Mouse (Mus musculus) olfactory bulb, adult 2 months (tissue): ENCODE data around the gene Fndc3c1. TPM values are rescaled to one million over a fixed set of nuclear protein-coding genes. Genes with fewer than 3 reads are reported as not detected.
A peak's percentile ranks its signal among the peaks of the same experiment; 100 is the strongest.
"Not testable (repeated sequence)": the region's sequence is repeated elsewhere in the genome, so short reads cannot be mapped to it uniquely, and the experiment has no call there.

Source experiments
- H3K27ac ChIP-seq: fragments of 200-500 bp; 2 replicates; pipeline ENCODE4 v1.5.1; 2012; ENCODE audit warnings: low read depth, low read length; ENCODE audit not compliant: insufficient read depth
- H3K4me1 ChIP-seq: fragments of 200-500 bp; 2 replicates; pipeline ENCODE4 v1.6.1; 2012; ENCODE audit warnings: low read length; ENCODE audit not compliant: control insufficient read depth, insufficient read depth
- H3K4me3 ChIP-seq: fragments of 200-500 bp; 2 replicates; pipeline ENCODE4 v1.5.1; 2012; ENCODE audit warnings: mild to moderate bottlenecking, low read depth, low read length, moderate library complexity; ENCODE audit not compliant: insufficient read depth
- CTCF ChIP-seq: fragments of 200-500 bp; IDR thresholded peaks from 2 replicates; pipeline ENCODE4 v1.5.1; 2012; ENCODE audit warnings: low read depth, mild to moderate bottlenecking, low read length, moderate library complexity; ENCODE audit not compliant: insufficient read depth
- POLR2A ChIP-seq: fragments of 200-500 bp; IDR thresholded peaks from 2 replicates; pipeline ENCODE4 v1.6.1; 2012; ENCODE audit warnings: mild to moderate bottlenecking, low read depth, low read length, moderate library complexity; ENCODE audit not compliant: insufficient read depth
- WGBS: fragments of 180-500 bp; shearing (Covaris S2); methylation state at CpG from one replicate; pipeline ENCODE4 v1.1.7; 2018; 5-methylcytosine and 5-hydroxymethylcytosine counted together
- polyA plus RNA-seq: library from polyadenylated mRNA; stranded (reverse); fragments of >200 nt; gene quantifications from 2 replicates; pipeline ENCODE4 v1.2.4, GENCODE M21; 2012; ENCODE audit warnings: low replicate concordance; ENCODE audit not compliant: missing spikeins, insufficient read depth, insufficient read length

Fndc3c1 gene
- not detected in 2 replicates for polyA plus RNA-seq

DNA sequence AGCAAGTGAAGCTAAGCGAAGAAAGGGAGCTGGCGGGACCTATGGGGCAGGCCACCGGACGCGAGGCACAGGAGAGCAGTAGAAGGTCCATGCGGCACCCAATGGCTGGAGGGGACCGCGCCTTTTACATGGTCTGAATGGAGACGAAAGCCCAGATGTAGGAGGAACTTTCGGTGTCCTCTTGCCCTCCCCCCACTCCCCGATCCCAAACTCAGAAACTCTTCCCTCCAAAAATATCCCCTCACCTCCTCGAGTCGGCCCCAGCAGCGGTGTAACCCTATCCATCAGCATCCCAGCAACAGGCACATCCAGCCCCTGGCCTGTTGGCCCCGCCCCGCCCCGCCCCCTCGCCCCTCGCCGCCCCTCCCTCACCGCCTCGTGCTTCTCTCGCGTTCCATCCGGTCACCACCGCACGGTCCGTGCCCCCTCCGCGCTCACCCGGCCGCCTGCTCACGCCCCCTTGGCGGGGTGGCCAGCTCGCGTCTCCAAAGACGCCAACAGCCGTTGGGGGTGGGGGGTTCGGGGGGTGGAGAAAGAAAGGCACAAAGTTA, at the start of gene Fndc3c1:
Gene Fndc3c1, minus strand, starts transcription at position 301 of the 551 bp plus-strand sequence.
- no peak for TF ChIP-seq CTCF
- TF ChIP-seq POLR2A = no peak
- WGBS = 12% methylated on average over 32 of the region's 39 CpGs
- peak within 1 kb of the TSS; percentile 16; the same call in 1 of the 2 replicates for H3K4me3 ChIP-seq
- H3K4me1 ChIP-seq = peaks cover 3% of the 10 kb centered on the region
- H3K27ac ChIP-seq = no peak within 1 kb of the TSS

GRCm38 (mm10) chrX:106486451-106486850, 1.2 kb upstream of the Fndc3c1 start:
- no peak overlapping the region for H3K27ac ChIP-seq
- peaks cover 3% of the 10 kb centered on the region for H3K4me1 ChIP-seq
- no peak overlapping the region for H3K4me3 ChIP-seq
- TF ChIP-seq CTCF (no peak), POLR2A (no peak)
- 47% methylated on average over 10 of the region's 10 CpGs for WGBS

DNA sequence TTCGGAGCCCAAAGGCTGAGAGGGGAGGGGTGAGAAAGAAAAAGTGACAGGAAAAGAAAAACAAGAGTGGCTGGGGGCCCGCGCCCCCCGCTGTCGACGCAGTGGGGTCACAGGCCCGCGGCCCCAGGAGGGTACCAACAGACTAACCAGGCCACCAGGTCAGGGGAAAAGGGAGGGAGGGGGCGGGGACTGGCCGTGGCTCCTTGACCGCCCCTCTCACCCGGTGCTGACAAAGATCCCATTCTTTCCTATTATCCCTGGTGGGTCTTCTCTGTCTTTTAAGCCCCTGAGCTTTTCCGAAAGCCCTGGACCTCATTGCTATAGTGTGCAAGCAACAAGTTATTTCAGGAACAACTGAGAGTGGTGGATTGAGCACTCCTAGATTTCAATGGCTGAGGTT, 470 bp upstream of the Fndc3c1 start:
- H3K27ac ChIP-seq = no peak overlapping the region
- H3K4me1 ChIP-seq = peaks cover 3% of the 10 kb centered on the region
- no peak overlapping the region; the same call in 1 of the 2 replicates for H3K4me3 ChIP-seq
- 15% methylated on average over 13 of the region's 13 CpGs for WGBS
- TF ChIP-seq CTCF (no peak), POLR2A (no peak)

GRCm38 (mm10) chrX:106479891-106480290, 5.3 kb downstream of the Fndc3c1 start:
- H3K4me3 ChIP-seq, H3K4me1 ChIP-seq, H3K27ac ChIP-seq: not testable (repeated sequence)
- 52% methylated on average over 2 of the region's 2 CpGs for WGBS

- Histone ChIP-seq H3K4me3 (no peak overlapping the region), H3K4me1 (no peaks in the 10 kb centered on the region), H3K27ac (no peak overlapping the region)
- TF ChIP-seq POLR2A (no peak), CTCF (no peak)
Observed at GRCm38 (mm10) chrX:106385304-106385703, 99.9 kb downstream of the Fndc3c1 start.

DNA sequence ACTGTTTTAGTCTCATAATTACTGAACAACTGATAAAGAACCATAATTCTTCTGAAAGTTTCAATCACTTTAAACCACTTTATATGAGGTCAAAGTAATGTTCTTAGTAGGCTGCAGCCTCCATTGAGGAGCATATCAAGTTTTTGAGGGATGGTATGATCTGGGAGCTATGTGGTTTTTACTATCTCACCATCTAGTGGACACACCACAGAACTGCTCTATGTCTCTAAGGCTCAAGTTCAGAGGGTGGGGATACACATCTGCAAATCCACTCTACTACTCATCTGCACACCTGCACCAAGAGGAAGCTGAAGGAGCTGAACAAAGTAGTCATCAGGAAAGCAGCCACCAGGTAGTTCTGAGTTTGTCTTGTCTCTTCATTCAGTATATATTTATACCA, 104.6 kb downstream of the Fndc3c1 start:
- Histone ChIP-seq H3K4me3 (no peak overlapping the region), H3K4me1 (no peaks in the 10 kb centered on the region), H3K27ac (no peak overlapping the region)
- TF ChIP-seq CTCF (no peak), POLR2A (no peak)

Other genes starting within 250 kb of the Fndc3c1 start
- not detected in 2 replicates for gene Fnd3c2, start 230.0 kb downstream of the Fndc3c1 start, polyA plus RNA-seq
- gene Gm5127, start 97.8 kb upstream of the Fndc3c1 start, polyA plus RNA-seq = not detected in 2 replicates
- not detected in 2 replicates for gene Cysltr1, start 118.3 kb upstream of the Fndc3c1 start, polyA plus RNA-seq